10 mouse cellular contexts compared by ENCODE assay signal in the genomic region with DNA sequence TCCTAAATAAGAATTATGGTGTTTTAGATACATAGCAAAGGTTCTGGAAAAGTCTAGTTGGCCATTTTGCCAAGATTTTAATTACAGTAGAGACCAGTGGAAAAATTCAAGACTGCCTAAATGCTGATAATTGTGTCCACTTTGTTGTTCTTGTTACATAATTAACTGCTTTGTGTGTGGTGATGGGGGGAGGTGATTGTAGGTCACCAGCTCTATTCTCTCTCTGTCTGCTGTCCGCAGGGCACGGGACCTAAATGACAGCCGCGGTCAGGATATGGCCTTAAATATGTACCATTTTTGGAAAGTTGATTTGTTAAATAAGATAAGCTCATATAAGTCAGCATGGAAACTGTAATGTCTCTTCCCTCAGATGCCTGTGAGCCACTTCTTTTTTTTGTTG. TPM values are rescaled to one million over a fixed set of nuclear protein-coding genes. Genes with fewer than 3 reads are reported as not detected.
A peak's percentile ranks its signal among the peaks of the same experiment; 100 is the strongest.
DNase-seq lines count a peak whose midpoint lies in the region; ATAC-seq and TF ChIP-seq lines count a peak whose summit lies in the region.
"Had no signal": no experiment of that assay in that cellular context is flagged by ENCODE, and none has a peak within 500 bp of the region (broad histone marks: within the 10 kb centered on the region; RNA-seq: fewer than 3 reads in every experiment).

No protein-coding gene starts in this region.

- H3K27me3 ChIP-seq in erythroblast, embryonic 14.5 days (ENCODE audit: control insufficient read depth): no peaks in the 10 kb centered on the region
- H3K27me3 ChIP-seq in midbrain, embryonic 10.5 days (ENCODE audit: low read depth, poor library complexity, severe bottlenecking): no peaks in the 10 kb centered on the region
- no peaks in the 10 kb centered on the region for H3K27me3 ChIP-seq in midbrain, embryonic 11.5 days (ENCODE audit: control insufficient read depth, insufficient read depth, low read length)
- H3K27me3 ChIP-seq in limb, embryonic 14.5 days (ENCODE audit: control insufficient read depth, insufficient read depth, low read length): no peaks in the 10 kb centered on the region
- H3K27me3 ChIP-seq in stomach, embryonic 16.5 days (ENCODE audit: control insufficient read depth, insufficient read depth, low read length): no peaks in the 10 kb centered on the region

- no peak for DNase-seq in midbrain, embryonic 10.5 days (ENCODE audit: low spot score)
- no peak for DNase-seq in midbrain, embryonic 11.5 days (ENCODE audit: low spot score, missing footprints)
- DNase-seq in limb, embryonic 14.5 days (ENCODE audit: low spot score): no peak
- no peak for DNase-seq in cerebellum, postnatal 25 days
- no peak for DNase-seq in right cerebral cortex, postnatal 10 days (ENCODE audit: low spot score in 2 of 2)
- DNase-seq: cerebellum, postnatal 14 days; gastrocnemius, postnatal 14 days had no signal

- 81% methylated on average over 4 of the region's 4 CpGs for WGBS in midbrain, embryonic 10.5 days
- WGBS in midbrain, embryonic 11.5 days: 81% methylated on average over 4 of the region's 4 CpGs
- WGBS in limb, embryonic 14.5 days: 88% methylated on average over 4 of the region's 4 CpGs
- WGBS in stomach, embryonic 16.5 days: 69% methylated on average over 4 of the region's 4 CpGs

- no peak overlapping the region for H3K27ac ChIP-seq in midbrain, embryonic 10.5 days (replicated peaks)
- no peak overlapping the region for H3K27ac ChIP-seq in midbrain, embryonic 11.5 days (ENCODE audit: low read depth, low read length)
- no peak overlapping the region for H3K27ac ChIP-seq in limb, embryonic 14.5 days (replicated peaks; ENCODE audit: low read depth, low read length)
- no peak overlapping the region for H3K27ac ChIP-seq in stomach, embryonic 16.5 days (ENCODE audit: low read length)

- no peaks in the 10 kb centered on the region for H3K9me3 ChIP-seq in erythroblast, embryonic 14.5 days (ENCODE audit: control insufficient read depth, low read length)
- H3K9me3 ChIP-seq in midbrain, embryonic 10.5 days (replicated peaks): no peaks in the 10 kb centered on the region
- H3K9me3 ChIP-seq in midbrain, embryonic 11.5 days (ENCODE audit: control insufficient read depth, low read length): no peaks in the 10 kb centered on the region
- no peaks in the 10 kb centered on the region for H3K9me3 ChIP-seq in limb, embryonic 14.5 days (ENCODE audit: control insufficient read depth, low read length)
- H3K9me3 ChIP-seq in stomach, embryonic 16.5 days (replicated peaks; ENCODE audit: control insufficient read depth, low read length): no peaks in the 10 kb centered on the region

- no peak for ATAC-seq in erythroblast, adult 5-6 weeks (replicated peaks; ENCODE audit: low FRiP score, poor library complexity, severe bottlenecking)
- no peak for ATAC-seq in midbrain, embryonic 11.5 days (ENCODE audit: low FRiP score)
- no peak for ATAC-seq in limb, embryonic 14.5 days (ENCODE audit: low FRiP score, low read depth)
- ATAC-seq in stomach, embryonic 16.5 days (ENCODE audit: insufficient read depth, low FRiP score): no peak

- H3K4me2 ChIP-seq in midbrain, embryonic 11.5 days: no peak overlapping the region
- H3K4me2 ChIP-seq in limb, embryonic 14.5 days (replicated peaks; ENCODE audit: low read depth, low read length, severe bottlenecking): peak overlapping the region; percentile 94; the same call in 1 of the 2 replicates
- peak overlapping the region; percentile 88; the same call in 1 of the 2 replicates for H3K4me2 ChIP-seq in stomach, embryonic 16.5 days (ENCODE audit: low read depth, low read length)

- peaks cover 22% of the 10 kb centered on the region for H3K36me3 ChIP-seq in erythroblast, embryonic 14.5 days (ENCODE audit: control insufficient read depth)
- peaks cover 29% of the 10 kb centered on the region for H3K36me3 ChIP-seq in midbrain, embryonic 10.5 days
- peaks cover 6% of the 10 kb centered on the region for H3K36me3 ChIP-seq in midbrain, embryonic 11.5 days (ENCODE audit: control insufficient read depth, insufficient read depth, low read length)
- H3K36me3 ChIP-seq in limb, embryonic 14.5 days (ENCODE audit: control insufficient read depth, insufficient read depth, low read length): peaks cover 15% of the 10 kb centered on the region
- no peaks in the 10 kb centered on the region for H3K36me3 ChIP-seq in stomach, embryonic 16.5 days (ENCODE audit: control insufficient read depth, insufficient read depth, low read length)

- peaks cover 47% of the 10 kb centered on the region for H3K4me1 ChIP-seq in erythroblast, embryonic 14.5 days (ENCODE audit: control insufficient read depth)
- H3K4me1 ChIP-seq in midbrain, embryonic 10.5 days: peaks cover 43% of the 10 kb centered on the region
- peaks cover 18% of the 10 kb centered on the region for H3K4me1 ChIP-seq in midbrain, embryonic 11.5 days (ENCODE audit: control insufficient read depth, insufficient read depth, low read length)
- peaks cover 13% of the 10 kb centered on the region for H3K4me1 ChIP-seq in limb, embryonic 14.5 days (ENCODE audit: control insufficient read depth, insufficient read depth, low read length)
- H3K4me1 ChIP-seq in stomach, embryonic 16.5 days (ENCODE audit: control insufficient read depth, insufficient read depth, low read length): peaks cover 14% of the 10 kb centered on the region

- H3K9ac ChIP-seq in midbrain, embryonic 11.5 days (ENCODE audit: low read length): no peak overlapping the region
- no peak overlapping the region for H3K9ac ChIP-seq in limb, embryonic 14.5 days (ENCODE audit: low read depth, low read length, severe bottlenecking)
- no peak overlapping the region for H3K9ac ChIP-seq in stomach, embryonic 16.5 days (ENCODE audit: low read length)

- TF ChIP-seq POLR2A in limb, embryonic 14.5 days (IDR thresholded peaks at IDR 0.05; ENCODE audit: borderline replicate concordance, extremely low read depth, insufficient read depth, insufficient read length): no peak

- H3K4me3 ChIP-seq in erythroblast, embryonic 14.5 days (replicated peaks): peak overlapping the region; percentile 20
- H3K4me3 ChIP-seq in midbrain, embryonic 10.5 days: peak overlapping the region; percentile 97
- H3K4me3 ChIP-seq in midbrain, embryonic 11.5 days (ENCODE audit: low read depth, low read length): no peak overlapping the region
- H3K4me3 ChIP-seq in limb, embryonic 14.5 days (replicated peaks; ENCODE audit: low read length): 0 out of 2 replicates have a peak overlapping the region, but pooled peaks have one; percentile 69
- H3K4me3 ChIP-seq in stomach, embryonic 16.5 days (replicated peaks; ENCODE audit: low read length): no peak overlapping the region

RNA-seq across cellular contexts. Expression of gene Enoph1, which starts 1.5 kb away (rescaled TPM):
- 0.43 and 0.55 TPM in 2 replicates for polyA plus RNA-seq in erythroblast, embryonic 14.5 days (2012)
- 8.4 and 11.5 TPM in 2 replicates for total RNA-seq in erythroblast, adult 5-6 weeks (2015; ENCODE audit: low replicate concordance)
- 3.8 and 7.2 TPM in 2 replicates for total RNA-seq in erythroblast, adult 5-6 weeks (2017; ENCODE audit: low replicate concordance)
- 54.6 and 60.4 TPM in 2 replicates for polyA plus RNA-seq in midbrain, embryonic 10.5 days (2016; fragmentation: Nextera tagmentation; extraction: Ambion mirVana)
- 43.2 and 44.5 TPM in 2 replicates for polyA plus RNA-seq in midbrain, embryonic 11.5 days (2014; fragmentation: Nextera tagmentation; extraction: Ambion mirVana)
- polyA plus RNA-seq in limb, embryonic 14.5 days (2012; rRNA removed): 50.5 and 52.1 TPM in 2 replicates
- polyA plus RNA-seq in limb, embryonic 14.5 days (2014; fragmentation: Nextera tagmentation; extraction: Ambion mirVana): 39.1 and 42.8 TPM in 2 replicates
- polyA plus RNA-seq in stomach, embryonic 16.5 days (2015; fragmentation: Nextera tagmentation; extraction: Ambion mirVana): 42.2 and 48.3 TPM in 2 replicates

RNA-seq across cellular contexts. Expression of gene Hnrnpdl, which starts 1.8 kb away (rescaled TPM):
- polyA plus RNA-seq in erythroblast, embryonic 14.5 days (2012): 12.5 and 13.3 TPM in 2 replicates
- 78.4 and 82.3 TPM in 2 replicates for total RNA-seq in erythroblast, adult 5-6 weeks (2015; ENCODE audit: low replicate concordance)
- total RNA-seq in erythroblast, adult 5-6 weeks (2017; ENCODE audit: low replicate concordance): 106 and 110 TPM in 2 replicates
- 234 and 244 TPM in 2 replicates for polyA plus RNA-seq in midbrain, embryonic 10.5 days (2016; fragmentation: Nextera tagmentation; extraction: Ambion mirVana)
- polyA plus RNA-seq in midbrain, embryonic 11.5 days (2014; fragmentation: Nextera tagmentation; extraction: Ambion mirVana): 289 and 297 TPM in 2 replicates
- 420 and 454 TPM in 2 replicates for polyA plus RNA-seq in limb, embryonic 14.5 days (2012; rRNA removed)
- polyA plus RNA-seq in limb, embryonic 14.5 days (2014; fragmentation: Nextera tagmentation; extraction: Ambion mirVana): 184 and 200 TPM in 2 replicates
- 120 and 123 TPM in 2 replicates for polyA plus RNA-seq in stomach, embryonic 16.5 days (2015; fragmentation: Nextera tagmentation; extraction: Ambion mirVana)

Comparison
In these comparisons a context has a peak if more than half of its experiments do, and no peak if none do; other contexts are left out.
1. H3K4me3 ChIP-seq: peak in erythroblast, embryonic 14.5 days (single experiment), midbrain, embryonic 10.5 days (single experiment) and limb, embryonic 14.5 days (single experiment); none in midbrain, embryonic 11.5 days (single experiment) and stomach, embryonic 16.5 days (single experiment).
2. RNA of gene Enoph1, which starts 1.5 kb away (polyA plus RNA-seq): 54.6 to 60.4 TPM in midbrain, embryonic 10.5 days, 39.1 to 52.1 TPM in limb, embryonic 14.5 days, 43.2 to 44.5 TPM in midbrain, embryonic 11.5 days and 42.2 to 48.3 TPM in stomach, embryonic 16.5 days; 0.43 to 0.55 TPM in erythroblast, embryonic 14.5 days; every median in the first group is over 10 times any median in the second.